Mouse (Mus musculus) layer of hippocampus, postnatal 14 days (tissue): ENCODE measurements at regions not wholly inside any gene's neighbourhood (a gene's known extent, or its start where the extent isn't known, plus 50 kb on each side); places are given as distances from the start of the nearest gene placed in this dataset.
A peak's percentile ranks its signal among the peaks of the same experiment; 100 is the strongest.

Experiments
- DNase-seq, 2 experiments: peaks; one replicate each; pipeline ENCODE4 v3.0.0; 2021 to 2022; ENCODE audit warnings: low spot score in 2 of 2, mixed read lengths in 1 of 2

DNA sequence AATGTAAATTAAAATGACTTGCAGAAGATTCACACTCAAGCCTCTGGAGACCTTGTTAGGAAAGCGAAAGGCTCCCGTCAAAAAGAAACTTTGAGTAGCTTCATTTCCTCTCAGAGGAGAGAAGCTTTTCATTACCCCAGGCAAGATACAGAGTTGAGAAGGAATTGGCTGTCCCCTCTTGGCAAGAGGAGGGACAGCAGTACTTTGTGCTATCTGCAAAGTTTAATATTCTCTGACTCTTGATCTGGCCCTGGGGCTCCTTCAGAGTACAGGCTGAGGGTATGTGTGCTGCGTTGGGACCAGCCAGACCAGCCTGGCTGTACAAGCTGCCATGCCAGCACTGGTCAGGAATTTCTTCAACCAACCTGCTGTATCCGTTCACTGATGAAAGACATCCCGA, 525.4 kb downstream of the Amy2a5 start:
- DNase-seq: no peak

DNA sequence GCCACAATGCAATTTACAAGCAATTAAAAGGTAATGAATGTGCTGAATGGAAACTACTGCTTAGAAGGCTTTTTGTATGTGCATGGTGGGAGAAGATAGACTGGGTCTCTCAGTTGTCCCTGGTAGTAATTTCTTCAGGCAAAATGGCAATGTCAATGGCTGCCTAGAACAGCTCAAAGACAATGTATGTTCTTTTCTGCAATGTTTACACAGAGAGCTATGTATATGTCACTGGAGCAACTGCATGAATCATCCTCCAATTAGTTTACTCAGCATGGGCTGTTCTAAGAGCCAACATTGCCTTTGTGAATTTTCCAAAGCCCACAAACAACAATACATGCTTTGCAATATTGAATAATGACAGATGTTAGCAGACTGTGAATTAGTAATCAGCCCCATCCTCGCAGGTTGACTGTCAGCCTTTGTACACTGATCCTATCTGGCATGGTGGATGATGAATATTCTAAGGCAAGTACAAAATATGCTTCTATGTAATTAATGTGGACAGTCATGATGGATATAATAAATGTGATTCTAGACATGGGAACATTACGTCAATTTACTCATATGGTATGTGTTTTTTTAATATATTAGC, 559.0 kb downstream of the Amy2a5 start:
- DNase-seq: peak in 1 of 2 experiments; percentile 3

DNA sequence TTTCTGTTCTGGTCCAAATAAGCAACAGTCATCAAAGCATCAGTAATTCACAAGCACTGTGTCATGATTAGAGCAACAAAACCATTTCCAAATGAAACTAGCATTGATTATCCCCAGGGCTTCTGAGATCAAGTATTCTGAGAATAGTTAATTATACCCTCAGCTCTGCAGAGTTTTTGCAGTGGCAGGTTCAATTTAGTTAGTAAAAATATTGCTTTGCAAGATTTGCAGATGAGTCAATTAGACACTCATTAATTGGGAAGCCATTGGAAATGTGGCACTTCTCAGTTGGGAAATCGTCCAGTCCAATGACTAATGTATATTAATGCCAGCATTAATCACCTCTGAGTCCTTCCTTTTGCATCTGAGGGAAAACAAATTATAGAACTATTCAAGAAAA, 570.5 kb downstream of the Amy2a5 start:
- no peak for DNase-seq

DNA sequence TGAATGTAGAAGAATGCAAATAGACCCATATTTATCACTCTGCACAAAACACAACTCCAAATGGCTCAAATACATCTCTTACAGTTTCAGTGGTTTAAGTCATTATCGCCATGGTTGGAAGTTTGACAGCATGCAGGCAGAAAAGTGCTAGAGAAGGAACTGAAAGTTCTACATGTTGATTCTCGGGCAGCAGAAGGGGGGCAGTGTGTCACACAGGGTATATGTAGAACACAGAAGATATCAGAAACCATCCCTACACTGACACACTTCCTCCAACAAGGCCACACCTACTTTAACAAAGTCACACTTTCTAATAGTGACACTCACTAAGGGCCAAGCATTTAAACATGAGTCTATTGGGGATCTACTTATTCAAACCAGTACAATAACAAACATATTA, 620.1 kb downstream of the Amy2a5 start:
- no peak for DNase-seq

DNA sequence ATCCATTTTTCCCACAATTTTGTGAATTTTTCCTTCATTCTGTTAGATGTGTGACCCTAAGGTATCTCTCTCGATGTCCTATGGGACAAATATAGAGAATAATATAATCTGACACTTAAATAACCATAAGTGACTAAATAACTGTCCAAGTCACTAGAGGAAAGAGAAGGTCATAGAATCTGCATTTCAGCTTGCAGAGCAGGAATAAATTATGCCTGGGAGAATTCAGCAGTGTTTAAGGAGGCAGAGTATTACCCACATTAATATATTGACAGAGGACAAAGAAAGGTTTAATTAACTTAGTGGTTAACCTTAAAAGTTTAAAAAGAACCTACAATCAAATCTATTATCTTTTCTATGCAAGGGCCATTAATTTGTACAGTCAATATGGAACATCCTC, 655.2 kb downstream of the Amy2a5 start:
- DNase-seq: no peak

DNA sequence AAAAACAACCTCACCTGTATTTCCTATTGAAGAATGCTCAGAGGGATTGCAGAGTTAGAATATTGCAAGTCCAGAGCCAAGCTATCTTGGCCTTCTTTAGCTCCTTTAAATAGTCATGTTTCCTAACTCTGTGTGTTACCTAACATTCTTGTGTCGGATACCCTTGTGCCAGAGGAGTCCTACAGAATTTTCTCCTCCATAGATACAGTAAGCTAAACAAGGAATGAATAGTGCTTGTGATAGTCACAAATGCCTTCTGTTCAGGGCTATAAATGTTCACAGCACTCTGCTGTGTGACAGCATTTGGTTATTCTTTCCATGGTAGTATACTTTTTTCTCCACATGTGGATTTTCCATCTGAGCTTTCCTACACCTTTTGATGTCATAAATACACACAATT, 676.3 kb downstream of the Amy2a5 start:
- DNase-seq: no peak
